Mouse (Mus musculus): ENCODE measurements at regions not wholly inside any gene's neighbourhood (a gene's known extent, or its start where the extent isn't known, plus 50 kb on each side); places are given as distances from the start of the nearest gene placed in this dataset.
"Not testable (repeated sequence)": the region's sequence is repeated elsewhere in the genome, so short reads cannot be mapped to it uniquely, and the experiment has no call there.

- no peak for DNase-seq
These were observed 83.7 kb upstream of the Zfp804b start for GRCm38 (mm10) chr5:7428291-7428690.

GRCm38 (mm10) chr5:7436461-7436860 is 91.9 kb upstream of the Zfp804b start:
- DNase-seq, result peak; percentile 5 to 37

- DNase-seq, result no peak
These were observed 103.4 kb upstream of the Zfp804b start for GRCm38 (mm10) chr5:7448001-7448400.

GRCm38 (mm10) chr5:7454896-7455295 is 110.3 kb upstream of the Zfp804b start:
- DNase-seq, result no peak

GRCm38 (mm10) chr5:7457102-7457501 is 112.5 kb upstream of the Zfp804b start:
- DNase-seq, result no peak

GRCm38 (mm10) chr5:7489150-7489549 is 144.6 kb upstream of the Zfp804b start:
- no peak for DNase-seq

GRCm38 (mm10) chr5:7489602-7490001 is 145.0 kb upstream of the Zfp804b start:
- no peak for DNase-seq

- no peak for DNase-seq
These were observed 173.1 kb upstream of the Zfp804b start for GRCm38 (mm10) chr5:7517520-7518181.

GRCm38 (mm10) chr5:7532686-7533199 is 188.2 kb upstream of the Zfp804b start:
- no peak for DNase-seq

GRCm38 (mm10) chr5:7539812-7540645 is 195.5 kb upstream of the Zfp804b start:
- DNase-seq, result no peak

- DNase-seq, result no peak
These were observed 196.1 kb upstream of the Zfp804b start for GRCm38 (mm10) chr5:7540646-7541038.

GRCm38 (mm10) chr5:7543857-7544256 is 199.3 kb upstream of the Zfp804b start:
- DNase-seq, result no peak

- no peak for DNase-seq
These were observed 235.9 kb upstream of the Zfp804b start for GRCm38 (mm10) chr5:7580413-7580812.

- no peak for DNase-seq
These were observed 242.0 kb upstream of the Zfp804b start for GRCm38 (mm10) chr5:7586547-7586946.

GRCm38 (mm10) chr5:7600418-7600817 is 255.9 kb upstream of the Zfp804b start:
- DNase-seq, result no peak

- DNase-seq, result no peak
These were observed 263.0 kb upstream of the Zfp804b start for GRCm38 (mm10) chr5:7607517-7607916.

GRCm38 (mm10) chr5:7607924-7608323 is 263.4 kb upstream of the Zfp804b start:
- DNase-seq, result no peak

- no peak for DNase-seq
These were observed 305.0 kb upstream of the Steap4 start for GRCm38 (mm10) chr5:7655280-7655679.

- DNase-seq, result no peak
These were observed 258.5 kb upstream of the Steap4 start for GRCm38 (mm10) chr5:7701776-7702175.

- DNase-seq, result no peak
These were observed 240.7 kb upstream of the Steap4 start for GRCm38 (mm10) chr5:7719557-7719956.

- DNase-seq, result no peak
These were observed 240.2 kb upstream of the Steap4 start for GRCm38 (mm10) chr5:7720061-7720460.

GRCm38 (mm10) chr5:7720688-7721087 is 239.6 kb upstream of the Steap4 start:
- DNase-seq, result no peak

- not testable (repeated sequence) for DNase-seq
These were observed 227.7 kb upstream of the Steap4 start for GRCm38 (mm10) chr5:7732566-7732965.

GRCm38 (mm10) chr5:7779827-7780226 is 180.4 kb upstream of the Steap4 start:
- DNase-seq, result no peak
